Mouse (Mus musculus): ENCODE measurements around the gene Nr1h3.

The Nr1h3 gene

GRCm38 (mm10) chr2:91142920-91143319 is 59.7 kb downstream of the Nr1h3 start:
- in situ Hi-C loops (cut with MboI, MseI) = no loop called here

GRCm38 (mm10) chr2:91139764-91140163 is 62.9 kb downstream of the Nr1h3 start:
- in situ Hi-C loops (cut with MboI, MseI) = no loop called here

GRCm38 (mm10) chr2:91139311-91139710 is 63.3 kb downstream of the Nr1h3 start:
- in situ Hi-C loops (cut with MboI, MseI) = no loop called here

GRCm38 (mm10) chr2:91137481-91137880 is 65.2 kb downstream of the Nr1h3 start:
- in situ Hi-C loops (cut with MboI, MseI) = no loop called here

- in situ Hi-C loops (cut with MboI, MseI) = no loop called here
Measured at GRCm38 (mm10) chr2:91136513-91137412, 65.9 kb downstream of the Nr1h3 start.

Data from T-helper 1 cell (primary cell).